Mouse (Mus musculus) E14TG2a.4 (cell line): Measurements from ENCODE around the gene Pitpnm1.

Experiments
- CTCF ChIP-seq: conservative IDR thresholded peaks from 2 replicates; pipeline ENCODE4 v1.5.1; 2014; ENCODE audit warnings: low read length
- NANOG ChIP-seq: IDR thresholded peaks from 2 replicates; pipeline ENCODE4 v1.6.1; 2014; ENCODE audit warnings: borderline replicate concordance, low read length, mixed read lengths
- POU5F1 ChIP-seq: IDR thresholded peaks from 2 replicates; pipeline ENCODE4 v1.6.1; 2014; ENCODE audit warnings: low read length, borderline replicate concordance

DNA sequence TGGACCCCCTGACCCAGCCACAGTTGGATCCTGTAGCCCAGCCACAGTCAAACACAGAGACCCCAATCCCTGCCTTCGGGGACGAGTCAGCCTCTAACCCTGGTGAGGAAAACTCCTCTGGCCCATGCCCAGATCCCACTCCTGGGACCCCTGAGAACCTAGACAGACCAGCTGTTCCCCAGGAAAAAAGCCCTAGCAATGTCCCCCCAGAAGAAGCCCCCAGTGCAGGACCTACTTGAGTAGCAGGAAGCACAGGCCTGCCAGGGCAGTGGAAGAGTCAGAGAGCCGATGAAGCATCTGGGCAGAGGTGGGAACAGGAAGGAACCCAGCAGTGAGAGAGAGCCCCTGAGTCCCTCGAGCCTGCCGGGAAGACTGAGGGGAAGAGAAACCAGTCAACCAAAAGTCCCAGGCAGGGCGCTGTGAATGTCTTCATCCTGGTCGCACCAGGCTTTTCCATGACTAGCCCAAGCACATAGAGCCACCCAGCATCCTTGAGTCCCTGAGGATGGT, 44.0 kb downstream of the Pitpnm1 start, which contains the start of gene Cabp4:
- TF ChIP-seq CTCF (no peak), NANOG (no peak), POU5F1 (no peak)
